Mouse (Mus musculus) right cerebral cortex, adult 18-20 months (tissue): ENCODE results near the gene Tsc22d1.
A peak's percentile ranks its signal among the peaks of the same experiment; 100 is the strongest.

Source experiments
- DNase-seq: peaks from one replicate; pipeline ENCODE4 v3.0.0; 2022; ENCODE audit warnings: mixed read lengths

The Tsc22d1 gene

DNA sequence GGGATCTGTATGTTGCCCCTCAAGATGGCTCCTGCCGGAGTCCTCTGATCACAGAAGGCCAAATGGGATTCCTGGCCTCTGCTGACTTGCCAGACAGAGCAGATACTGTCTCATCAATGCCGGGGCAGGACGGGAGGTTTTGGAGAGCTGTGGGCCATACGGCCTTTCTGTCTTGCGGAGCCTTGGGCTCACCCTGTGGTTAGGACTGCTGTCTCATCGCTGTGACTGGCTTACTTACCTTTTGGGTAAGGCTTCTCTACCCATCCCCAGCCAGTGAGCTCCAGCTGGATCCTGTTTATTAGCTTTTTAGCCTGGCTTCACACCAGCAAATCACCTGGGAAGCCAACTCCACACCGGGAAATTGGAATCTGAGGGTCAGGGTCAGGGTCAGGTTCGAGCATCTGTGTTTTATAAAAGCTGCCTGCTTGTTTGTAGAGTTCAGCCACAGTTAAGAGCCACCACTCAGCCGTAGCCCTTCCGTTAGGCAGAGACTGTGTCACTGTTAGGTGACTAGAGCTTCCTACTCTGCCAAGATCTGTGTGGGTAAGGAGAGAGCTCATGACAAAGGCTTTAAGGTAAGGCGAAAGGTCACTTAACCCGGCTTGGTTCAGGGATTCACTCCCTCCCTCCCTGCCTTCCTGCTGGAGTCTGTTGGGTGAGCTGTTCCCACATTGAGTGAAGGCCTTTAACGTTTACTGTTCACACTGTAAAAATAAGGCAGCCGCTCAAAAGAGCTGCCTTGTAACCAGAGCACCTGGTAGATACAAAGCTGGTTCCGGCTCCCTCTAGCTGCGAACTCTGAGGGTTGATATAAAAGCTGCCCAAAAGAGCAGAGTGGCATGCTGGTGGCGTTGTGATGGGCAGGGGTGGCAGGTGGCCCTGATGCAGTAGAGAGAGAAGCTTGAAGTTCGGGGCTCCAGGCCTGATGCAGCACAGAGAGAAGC is 73.6 kb downstream of the Tsc22d1 start:
- no peak for DNase-seq

DNA sequence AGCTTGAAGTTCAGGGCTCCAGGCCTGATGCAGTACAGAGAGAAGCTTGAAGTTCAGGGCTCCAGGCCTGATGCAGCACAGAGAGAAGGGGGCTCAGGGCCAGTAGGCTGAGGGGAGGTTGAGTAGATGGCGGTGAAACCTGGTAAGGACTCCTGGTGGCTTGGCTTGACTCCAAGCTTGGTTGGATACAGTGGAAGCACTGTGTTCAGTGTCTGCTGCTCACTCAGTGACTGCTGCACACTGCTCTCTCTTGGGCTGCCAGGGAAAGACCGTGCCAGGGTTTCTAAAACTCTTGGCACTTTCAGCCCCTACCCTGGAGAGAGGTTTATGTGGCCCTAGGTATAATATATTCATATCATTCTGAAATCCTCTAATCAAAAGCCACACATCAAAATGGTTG is 74.4 kb downstream of the Tsc22d1 start:
- no peak for DNase-seq

DNA sequence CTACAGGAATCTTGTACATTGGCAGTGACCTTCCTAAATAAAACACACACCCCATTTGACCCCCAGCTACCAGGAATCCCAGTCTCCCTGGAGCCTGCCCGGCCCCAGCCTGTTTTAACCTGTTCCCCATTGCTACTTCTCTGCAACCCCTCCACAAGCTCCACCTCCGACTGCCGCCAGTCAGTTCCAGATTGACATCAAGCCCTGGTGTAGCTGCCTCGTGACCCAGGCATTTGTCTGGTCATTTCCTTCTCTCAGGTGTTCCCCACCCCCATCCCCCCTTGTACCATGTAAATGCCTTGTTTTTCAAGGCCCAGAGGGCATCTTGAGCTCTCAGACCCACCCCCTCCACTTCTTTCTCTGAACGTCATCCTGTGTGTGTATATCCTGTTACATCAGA is 80.3 kb downstream of the Tsc22d1 start:
- DNase-seq: no peak

DNA sequence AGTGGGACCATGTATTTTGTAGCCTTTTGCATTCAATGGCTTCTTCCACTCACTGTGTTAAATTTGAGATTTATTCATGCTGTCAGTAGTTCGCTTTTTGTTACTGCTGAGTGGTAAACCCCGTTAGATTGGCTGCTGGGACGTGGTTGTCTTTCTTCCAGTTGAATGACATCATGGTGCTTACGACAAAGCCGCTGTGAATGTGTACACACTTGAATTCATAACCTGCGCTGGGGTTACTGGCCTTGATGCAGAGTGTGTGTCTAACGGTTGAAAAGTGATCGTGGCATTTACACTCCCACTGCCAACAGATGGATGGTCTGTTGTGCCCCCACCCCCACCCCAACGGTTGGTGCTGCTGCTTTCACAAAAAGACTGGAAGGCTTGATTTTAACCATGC is 82.4 kb downstream of the Tsc22d1 start:
- no peak for DNase-seq

DNA sequence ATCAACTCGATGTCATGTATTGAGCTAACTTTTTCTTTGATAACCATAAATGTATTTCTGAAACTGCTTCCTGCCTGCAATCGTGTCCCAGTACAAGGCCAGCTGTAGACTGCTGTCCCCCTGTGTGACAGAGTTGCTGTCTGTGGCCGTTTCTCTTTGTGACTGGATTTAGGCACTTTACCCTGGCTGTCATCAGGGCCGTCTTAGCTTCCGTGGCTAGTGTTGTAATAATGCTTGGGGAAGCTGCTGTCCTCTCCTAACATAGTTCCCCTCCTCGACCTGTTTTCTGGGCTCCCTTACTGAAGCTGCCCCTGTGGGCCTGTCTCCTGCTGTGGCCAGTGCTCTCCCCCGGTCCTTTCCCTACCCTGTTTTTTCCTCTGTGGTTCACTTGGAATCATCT is 83.4 kb downstream of the Tsc22d1 start:
- no peak for DNase-seq

DNA sequence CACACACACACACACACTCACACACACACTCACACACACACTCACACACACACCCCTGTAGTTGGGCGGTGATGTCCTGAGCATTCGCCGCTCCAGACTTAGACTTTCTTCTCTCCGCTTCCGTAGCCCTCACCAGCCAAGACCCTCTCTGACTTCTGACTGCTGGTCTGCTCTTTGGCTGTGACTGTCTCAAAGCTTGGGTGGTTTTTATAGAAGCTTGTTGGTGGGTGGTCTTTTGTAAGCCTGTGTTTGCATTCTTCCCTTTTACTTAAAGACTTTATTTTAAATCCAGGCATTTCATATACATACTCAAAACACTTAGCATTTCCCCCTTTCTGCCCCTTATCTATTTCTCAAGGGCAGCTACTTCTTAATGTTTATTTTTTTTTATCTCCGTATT is 84.7 kb downstream of the Tsc22d1 start:
- no peak for DNase-seq

DNA sequence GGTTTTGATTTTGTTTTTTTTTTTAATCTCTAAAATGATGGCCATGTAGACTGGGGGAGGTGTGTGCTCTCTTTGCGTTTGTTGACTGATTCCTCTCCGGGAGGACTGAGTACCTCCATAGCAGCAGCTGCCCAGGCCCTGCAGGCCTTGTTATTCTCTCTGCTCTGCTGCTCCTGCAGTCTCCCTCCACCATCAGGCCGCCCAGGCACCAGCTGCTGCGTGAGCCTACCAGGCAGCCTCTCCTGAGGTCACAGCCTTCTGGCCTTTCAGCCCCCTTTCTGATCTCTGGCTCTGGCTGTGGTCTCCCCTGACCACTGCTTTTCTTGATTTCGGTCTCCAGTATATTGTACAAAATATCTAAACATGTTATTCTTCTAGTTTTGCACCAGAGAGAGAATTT is 85.3 kb downstream of the Tsc22d1 start:
- no peak for DNase-seq

DNA sequence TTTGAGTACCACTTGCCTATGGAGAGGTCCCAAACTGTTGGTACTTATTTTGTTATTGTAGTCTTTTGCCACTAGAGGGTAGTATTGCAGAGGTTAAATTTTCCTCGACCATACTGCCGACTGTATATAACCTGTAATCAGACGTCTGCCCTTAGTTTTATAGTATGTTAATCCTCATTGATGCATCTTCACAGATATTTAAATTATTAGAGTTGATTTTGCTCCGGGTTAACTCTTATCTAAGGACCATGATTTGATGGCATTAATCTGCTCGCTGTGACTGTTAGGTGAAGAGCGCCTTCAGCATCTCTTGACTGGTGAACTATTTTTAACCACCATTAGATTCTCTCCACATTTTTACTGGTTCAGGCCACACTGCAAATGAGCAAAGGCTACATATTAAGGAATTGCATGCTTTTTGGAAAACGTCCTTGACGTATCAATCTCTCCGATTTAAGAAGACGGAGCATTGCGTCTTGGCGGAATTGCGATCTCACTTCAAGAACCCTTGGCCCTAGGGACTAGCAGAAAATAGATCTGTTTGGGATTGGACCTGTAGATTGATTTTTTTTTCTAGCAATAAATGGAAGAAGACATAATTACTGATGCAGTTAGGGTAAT is 88.6 kb downstream of the Tsc22d1 start:
- no peak for DNase-seq

DNA sequence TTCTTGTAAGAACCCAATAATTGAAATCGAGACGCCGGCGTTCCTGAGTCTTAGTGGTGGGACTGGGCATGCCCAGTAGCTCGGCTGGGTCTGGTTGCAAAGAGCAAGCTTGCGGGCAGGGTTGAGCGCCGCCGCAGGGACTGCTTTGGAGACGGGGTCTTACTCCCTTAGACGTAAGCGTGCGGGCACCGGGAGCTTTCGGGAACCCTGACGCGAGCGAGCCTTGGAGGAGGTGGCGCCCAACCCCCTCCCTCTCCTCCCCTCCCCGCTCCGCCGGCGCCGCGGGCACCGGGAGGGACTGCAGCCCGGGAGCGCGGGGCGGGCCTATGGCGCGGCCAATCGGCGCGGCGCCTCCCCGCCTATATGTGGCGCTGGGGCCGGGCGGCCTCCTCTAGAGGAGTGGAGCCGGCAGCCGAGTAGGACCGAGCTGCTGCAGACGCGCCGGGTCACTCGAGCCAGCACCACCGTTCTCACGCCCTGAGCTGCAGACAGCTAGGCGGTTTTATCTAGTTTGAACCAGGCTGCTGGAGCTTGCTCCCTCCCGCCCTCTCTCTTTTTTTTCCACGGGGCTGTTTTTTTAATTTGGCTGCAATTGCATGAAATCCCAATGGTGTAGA is 89.5 kb downstream of the Tsc22d1 start:
- peak; percentile 94 for DNase-seq

DNA sequence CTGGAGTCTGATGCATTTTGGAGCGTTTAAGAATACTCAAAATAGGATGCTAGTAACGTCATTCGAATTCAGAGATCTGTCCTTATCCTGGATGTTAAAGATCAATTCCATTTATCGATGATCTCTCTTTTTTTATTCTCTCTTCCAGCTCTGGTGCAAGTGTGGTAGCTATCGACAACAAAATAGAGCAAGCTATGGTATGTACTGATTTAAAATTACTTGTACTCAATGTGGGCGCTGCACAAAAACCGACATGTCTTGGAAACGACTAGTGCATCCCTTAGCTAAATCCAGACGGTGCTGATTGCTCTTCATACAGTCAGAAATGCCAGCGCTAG is 90.3 kb downstream of the Tsc22d1 start:
- no peak for DNase-seq

DNA sequence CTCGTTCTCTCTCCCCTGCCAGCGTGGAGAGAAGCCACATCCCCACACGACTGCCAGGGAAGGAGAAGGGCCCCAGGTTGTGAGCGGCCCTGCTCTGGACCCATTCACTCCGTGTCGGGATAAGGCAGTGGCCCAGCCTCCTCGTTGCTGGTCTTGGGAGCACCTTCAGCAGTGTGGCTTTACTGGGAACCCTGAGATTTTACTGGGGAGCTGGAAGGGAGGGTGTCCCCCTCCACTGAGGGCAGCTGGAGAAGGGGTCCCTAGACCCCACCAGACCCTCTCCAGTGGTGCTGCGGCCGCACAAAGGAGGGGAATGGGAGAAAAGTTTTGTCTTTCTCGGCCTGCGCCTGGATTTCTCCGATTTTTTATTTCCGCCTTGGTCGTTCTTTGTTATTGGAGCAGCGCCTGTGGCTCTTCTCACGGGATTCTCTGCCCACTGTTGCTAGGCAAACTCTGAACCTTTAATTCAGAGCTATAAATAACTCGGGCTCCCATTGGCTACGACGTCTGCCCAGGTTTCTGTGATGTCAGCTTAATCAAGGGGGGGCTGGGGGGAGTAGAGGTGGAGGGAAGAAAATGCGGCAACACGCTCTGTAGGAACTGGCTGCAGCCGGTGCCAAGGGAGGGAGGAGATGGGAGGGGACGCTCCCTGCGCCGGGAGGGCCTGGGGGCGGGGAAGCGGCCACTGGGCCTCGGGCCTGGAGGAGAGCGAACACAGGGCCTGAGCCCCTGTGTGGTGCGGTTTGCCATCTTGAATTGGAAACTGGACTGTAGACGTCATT is 90.9 kb downstream of the Tsc22d1 start:
- peak; percentile 86 for DNase-seq

DNA sequence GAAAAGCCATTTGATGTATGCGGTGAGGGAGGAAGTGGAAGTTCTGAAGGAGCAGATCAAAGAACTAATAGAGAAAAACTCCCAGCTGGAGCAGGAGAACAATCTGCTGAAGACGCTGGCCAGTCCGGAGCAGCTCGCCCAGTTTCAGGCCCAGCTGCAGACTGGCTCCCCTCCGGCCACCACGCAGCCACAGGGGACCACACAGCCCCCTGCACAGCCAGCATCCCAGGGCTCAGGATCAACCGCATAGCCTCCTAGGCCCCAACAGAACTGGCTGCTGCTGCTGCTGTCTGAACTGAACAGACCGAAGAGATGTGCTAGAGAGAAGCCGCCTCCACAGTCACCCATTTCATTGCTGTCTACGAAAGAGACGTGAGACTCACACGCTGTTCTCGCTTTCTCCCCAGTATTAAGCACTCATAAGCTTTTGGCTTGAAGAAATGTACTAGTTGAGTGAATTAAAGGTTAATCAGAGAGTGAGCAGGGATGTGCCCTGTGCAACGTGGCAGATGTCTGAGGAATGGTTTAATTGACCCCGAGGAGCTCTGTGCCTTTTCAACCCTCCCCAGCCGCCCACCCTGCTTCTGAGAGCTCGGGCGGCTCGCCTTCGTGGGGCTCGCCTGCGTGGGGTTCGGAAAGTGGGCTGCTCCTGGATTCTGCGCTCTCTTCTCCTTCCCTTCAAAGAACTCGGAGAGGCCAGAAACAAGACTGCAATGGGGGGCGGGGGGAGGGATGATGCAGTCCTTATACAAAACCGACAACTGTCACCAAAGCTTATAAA is 91.9 kb downstream of the Tsc22d1 start:
- DNase-seq: no peak

DNA sequence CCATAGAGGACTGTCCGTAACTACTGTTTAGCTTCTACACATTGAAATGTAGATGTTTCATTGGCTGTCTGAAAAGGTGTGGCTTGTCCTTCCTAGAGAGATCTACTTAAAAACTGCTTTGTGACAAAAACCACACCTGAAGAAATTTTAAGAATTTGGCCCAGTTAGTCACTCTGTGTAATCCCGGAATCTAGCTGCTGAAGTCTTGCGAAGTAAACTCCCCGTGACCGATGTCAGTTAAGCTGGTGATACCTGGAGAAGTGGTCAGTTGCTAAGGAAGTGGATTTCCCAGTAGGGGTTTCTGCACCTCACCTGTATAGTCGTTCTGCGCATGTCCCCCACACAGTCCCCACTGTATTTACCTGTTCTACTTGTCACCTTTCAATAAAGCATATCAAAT is 92.6 kb downstream of the Tsc22d1 start:
- DNase-seq: no peak

DNA sequence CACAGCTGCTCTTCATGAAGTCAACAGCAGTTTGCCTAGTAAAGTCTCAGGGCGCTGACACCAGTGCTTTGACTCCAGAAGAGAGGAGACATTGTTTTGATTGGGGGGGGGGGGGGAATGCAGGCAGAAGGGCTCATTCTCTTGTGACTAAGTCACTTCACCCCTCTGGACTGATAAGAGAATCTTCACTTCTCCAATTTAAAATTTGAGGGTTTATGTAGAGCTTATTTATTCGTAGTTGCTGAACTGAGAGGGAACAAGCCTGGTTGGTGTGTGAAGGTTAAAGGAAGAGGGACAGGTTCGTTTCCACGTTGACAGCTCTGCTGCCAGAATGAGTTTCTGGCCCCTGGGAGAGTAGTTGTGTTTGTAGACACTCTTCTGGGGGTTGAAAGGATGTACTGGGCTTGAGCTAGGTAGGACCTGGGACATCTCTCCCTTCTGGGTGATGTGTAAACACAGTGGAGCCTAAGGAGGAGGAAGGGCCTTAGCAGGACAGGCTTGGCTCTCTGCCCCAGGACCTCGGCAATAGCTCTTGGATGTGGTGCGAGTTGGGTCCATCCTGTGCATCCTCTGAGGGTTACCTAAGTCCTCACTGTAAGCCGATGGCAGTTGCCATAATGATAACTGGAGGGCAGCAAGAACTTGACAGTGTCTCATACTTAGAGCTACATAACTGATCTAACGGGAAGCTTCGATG is 93.2 kb downstream of the Tsc22d1 start:
- DNase-seq: no peak

DNA sequence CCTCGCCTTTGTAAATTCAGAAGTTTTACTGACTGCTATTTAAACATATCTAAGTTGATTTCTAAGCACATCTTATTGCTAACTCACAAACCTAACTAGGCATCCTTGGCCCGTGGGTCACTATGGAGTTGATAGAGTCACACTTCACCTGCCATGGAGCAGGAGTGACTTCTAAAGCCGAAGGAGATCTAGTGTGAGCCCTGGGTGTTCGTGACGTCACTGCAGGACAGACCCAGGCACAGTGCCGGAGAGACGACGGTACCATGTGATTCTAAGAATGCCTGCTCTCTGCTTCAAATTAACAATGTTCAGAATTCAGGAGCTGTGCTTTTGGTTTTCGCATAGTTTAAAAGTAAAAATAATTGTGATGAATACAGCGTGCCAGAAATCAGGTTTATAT is 93.9 kb downstream of the Tsc22d1 start:
- DNase-seq: peak; percentile 36

DNA sequence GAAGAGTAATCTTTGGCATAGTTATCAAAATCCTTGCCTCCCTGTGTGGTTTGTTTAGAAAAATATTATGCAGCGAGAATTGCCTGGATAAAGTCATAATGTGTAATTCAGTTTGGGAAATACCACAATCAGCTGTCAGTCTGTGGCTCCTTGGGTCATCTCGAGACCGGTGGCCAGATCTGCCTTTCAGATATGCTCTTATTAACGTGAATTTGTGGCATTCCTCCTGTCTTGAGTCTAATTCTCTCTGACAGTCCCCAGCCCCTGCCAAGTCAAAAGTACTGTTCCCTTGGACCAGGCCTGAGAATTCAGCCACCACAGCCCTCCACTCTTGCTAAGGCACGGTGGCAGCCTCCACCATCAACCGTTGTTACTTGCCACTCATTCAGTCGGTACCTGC is 97.2 kb downstream of the Tsc22d1 start:
- DNase-seq: no peak

DNA sequence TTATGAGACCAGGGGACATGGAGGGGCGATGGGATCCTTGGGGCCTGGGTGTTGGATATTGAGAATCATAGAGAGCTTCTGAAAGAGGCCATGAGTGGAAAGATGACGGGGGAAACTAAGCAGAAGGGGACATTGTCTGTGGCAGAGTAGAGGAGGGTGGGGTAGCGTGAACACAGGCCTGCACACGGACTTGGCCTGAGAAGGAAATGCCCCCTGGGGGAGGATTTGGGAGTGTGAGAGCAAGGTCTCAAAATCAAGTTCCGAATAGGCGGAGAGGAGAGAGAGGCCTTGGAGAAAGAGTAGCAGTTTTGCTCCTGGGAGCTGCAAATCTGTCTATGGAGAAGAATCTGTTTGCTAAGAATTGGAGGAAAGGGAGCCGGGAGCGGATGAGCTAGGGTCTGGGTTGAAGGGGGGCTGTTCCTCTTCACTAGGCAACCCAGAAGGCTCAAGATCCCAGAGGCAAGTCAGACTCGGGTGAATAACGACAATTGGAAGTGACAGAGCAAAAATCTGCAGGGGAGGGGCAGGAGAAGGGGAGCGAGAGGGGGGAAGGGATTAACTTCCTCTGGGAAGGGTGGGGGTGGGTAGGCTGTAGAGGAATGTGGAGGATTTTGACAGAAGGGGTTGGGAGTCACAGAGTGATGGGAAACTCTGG is 98.8 kb downstream of the Tsc22d1 start:
- DNase-seq: no peak

DNA sequence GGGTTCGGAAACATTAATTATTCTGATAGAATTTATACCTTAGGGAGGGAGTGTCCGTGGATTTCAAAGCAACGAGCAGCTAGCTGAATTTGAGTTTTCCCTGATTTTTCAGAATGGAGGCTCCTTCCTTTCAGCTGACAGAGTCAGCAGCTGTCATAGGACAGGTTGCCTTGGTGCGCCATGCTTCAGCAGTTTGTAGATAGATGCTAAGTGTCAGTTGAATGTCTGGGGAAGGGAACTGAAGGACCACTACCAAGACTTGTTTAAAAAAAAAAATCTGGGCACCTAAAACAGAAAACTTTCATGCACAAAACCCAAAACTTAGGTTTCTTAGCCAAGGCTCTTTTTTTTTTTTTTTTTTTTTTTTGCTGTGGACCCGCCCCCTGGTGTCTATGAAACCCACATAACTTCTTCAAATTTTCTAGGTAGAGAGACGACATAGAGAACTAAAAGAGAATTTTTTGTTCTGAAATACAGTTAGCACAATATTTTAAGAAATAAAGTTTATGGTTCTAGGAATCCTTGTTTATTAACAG is 99.4 kb downstream of the Tsc22d1 start:
- no peak for DNase-seq

DNA sequence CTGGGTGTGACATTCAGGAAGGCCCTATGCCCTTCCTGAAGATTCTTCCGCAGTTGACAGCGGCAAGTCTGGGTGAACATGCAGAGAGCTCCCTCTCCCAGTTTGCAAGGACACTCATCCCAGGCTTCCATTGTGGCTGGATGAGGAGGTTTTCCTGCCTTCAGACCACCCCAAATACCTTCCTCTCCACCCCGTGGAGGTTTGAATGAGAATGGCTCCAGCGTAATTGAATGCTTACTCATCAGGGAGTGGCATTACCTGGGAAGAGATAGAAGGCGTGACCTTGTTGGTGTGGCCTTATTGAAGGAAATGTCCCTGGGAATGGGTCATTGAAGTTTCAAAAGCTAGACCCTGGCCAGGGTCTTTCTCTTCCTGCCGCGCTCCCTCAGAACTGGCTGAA is 100.9 kb downstream of the Tsc22d1 start:
- DNase-seq: no peak

DNA sequence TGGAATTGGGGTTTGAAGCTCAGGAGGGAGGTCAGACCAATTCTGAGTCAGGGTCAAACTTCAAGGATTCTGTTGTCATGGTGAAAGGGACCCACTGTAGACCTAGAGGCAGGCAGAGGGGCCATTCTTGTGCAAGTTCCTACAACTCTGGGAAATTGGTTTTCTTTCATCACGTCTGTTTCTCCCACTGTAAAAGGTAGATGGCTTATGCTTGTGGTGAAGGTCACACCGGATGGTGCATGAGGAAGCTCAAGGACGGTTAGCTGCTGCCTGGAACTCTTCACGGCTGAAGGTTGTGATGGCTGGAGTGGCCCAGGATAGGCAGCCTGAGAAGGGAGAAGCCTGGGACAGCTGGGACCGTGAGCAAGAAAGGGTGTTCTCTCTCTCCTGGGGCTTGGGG is 103.5 kb downstream of the Tsc22d1 start:
- no peak for DNase-seq

DNA sequence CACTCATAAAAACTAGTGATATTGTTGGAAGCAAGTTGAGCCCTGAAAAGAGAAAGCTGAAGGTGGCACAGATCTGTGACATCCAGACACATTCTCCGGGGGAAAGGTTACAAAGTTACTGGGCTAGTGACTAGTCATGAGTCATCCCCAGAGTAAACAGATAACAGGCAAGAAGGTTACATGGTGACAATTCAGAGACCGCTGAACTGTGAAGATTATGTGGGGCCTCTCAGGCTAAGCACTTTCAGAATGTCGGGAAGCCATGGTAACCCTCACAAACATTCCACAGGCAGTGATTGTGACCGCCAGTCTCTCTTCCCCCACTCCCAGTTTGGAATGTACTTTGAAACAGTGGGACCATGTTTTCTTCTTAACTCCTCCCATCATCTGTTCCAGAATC is 105.8 kb downstream of the Tsc22d1 start:
- no peak for DNase-seq
